Mouse (Mus musculus) brown adipose tissue, adult 24 weeks (tissue): Measurements from ENCODE around the gene Rem1. TPM values are rescaled to one million over a fixed set of nuclear protein-coding genes. Genes with fewer than 3 reads are reported as not detected.

Experiments
- H3K27ac ChIP-seq: fragments of 200-500 bp; replicated peaks from 2 replicates; pipeline ENCODE4 v1.5.1; 2012; ENCODE audit warnings: low read depth, mild to moderate bottlenecking, low read length
- H3K4me1 ChIP-seq: fragments of 200-500 bp; 2 replicates; pipeline ENCODE4 v1.6.1; 2012; ENCODE audit warnings: low read length, mixed read lengths; ENCODE audit not compliant: control insufficient read depth, insufficient read depth, insufficient read length
- H3K4me3 ChIP-seq: fragments of 200-500 bp; 2 replicates; pipeline ENCODE4 v1.5.1; 2012; ENCODE audit warnings: low read depth, mild to moderate bottlenecking, low read length, moderate library complexity; ENCODE audit not compliant: insufficient read depth
- polyA plus RNA-seq: library from polyadenylated mRNA; stranded (reverse); fragments of >200 nt; gene quantifications from 2 replicates; pipeline ENCODE4 v1.2.4, GENCODE M21; 2012; ENCODE audit not compliant: missing spikeins, insufficient read depth, insufficient read length

Gene Rem1
- polyA plus RNA-seq, result 1.2 and 1.6 TPM in 2 replicates

DNA sequence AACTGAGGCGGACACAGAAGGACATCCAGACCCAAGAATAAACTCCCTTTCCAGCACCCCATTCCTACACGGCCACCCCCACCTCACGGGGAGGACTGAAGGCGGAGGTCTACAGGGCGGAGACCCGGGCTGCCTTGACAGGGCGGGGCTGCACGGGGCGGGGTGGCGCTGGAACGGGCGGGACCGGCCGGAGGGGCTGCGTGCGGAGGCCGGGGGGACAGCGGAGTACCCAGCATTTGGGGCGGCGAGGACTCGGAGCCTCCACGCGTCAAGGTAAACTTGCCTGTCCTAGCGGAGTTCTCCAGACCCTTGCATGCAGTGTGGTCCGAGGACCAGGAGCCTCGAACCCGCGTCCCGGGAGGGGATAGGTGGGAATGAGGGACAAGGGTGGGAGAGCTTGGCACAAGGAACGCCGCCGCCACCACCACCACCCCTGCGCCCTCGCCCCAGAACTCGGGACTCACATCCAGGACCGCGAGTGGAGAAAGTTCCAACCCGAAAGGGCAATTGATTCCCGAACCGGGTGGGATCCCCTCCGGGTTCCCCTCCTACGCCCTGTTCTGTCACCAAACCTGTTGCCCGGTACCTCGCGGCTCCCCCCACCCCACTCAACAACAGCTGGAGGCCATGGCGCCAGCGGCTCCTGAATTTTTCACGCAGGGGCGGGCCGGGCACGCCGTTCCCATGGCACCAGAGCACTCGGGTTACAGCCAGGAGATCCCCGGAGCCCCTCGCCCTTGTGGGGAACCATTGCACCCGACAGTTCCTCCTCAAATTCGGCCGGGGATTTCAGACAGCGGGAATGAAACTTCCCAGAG, at the start of gene Rem1:
Gene Rem1, plus strand, starts transcription at position 178 of the 818 bp plus-strand sequence.
- peak within 1 kb of the TSS; percentile 46 for H3K27ac ChIP-seq
- H3K4me1 ChIP-seq, result no peaks in the 10 kb centered on the region
- H3K4me3 ChIP-seq, result peak within 1 kb of the TSS; percentile 55

GRCm38 (mm10) chr2:152580107-152580506, 46.6 kb upstream of the Rem1 start, which contains the start of gene Defb19:
Gene Defb19 (minus strand): TSS chr2:152580312.
- H3K27ac ChIP-seq, result no peak within 1 kb of the TSS
- H3K4me1 ChIP-seq, result no peaks in the 10 kb centered on the region

GRCm38 (mm10) chr2:152580612-152581011, 46.1 kb upstream of the Rem1 start:
- Histone ChIP-seq H3K4me3 (no peak overlapping the region), H3K4me1 (no peaks in the 10 kb centered on the region), H3K27ac (no peak overlapping the region)

More at GRCm38 (mm10) chr2:152580107-152580506, 46.6 kb upstream of the Rem1 start, which contains the start of gene Defb19:
- H3K4me3 ChIP-seq, result no peak within 1 kb of the TSS

DNA sequence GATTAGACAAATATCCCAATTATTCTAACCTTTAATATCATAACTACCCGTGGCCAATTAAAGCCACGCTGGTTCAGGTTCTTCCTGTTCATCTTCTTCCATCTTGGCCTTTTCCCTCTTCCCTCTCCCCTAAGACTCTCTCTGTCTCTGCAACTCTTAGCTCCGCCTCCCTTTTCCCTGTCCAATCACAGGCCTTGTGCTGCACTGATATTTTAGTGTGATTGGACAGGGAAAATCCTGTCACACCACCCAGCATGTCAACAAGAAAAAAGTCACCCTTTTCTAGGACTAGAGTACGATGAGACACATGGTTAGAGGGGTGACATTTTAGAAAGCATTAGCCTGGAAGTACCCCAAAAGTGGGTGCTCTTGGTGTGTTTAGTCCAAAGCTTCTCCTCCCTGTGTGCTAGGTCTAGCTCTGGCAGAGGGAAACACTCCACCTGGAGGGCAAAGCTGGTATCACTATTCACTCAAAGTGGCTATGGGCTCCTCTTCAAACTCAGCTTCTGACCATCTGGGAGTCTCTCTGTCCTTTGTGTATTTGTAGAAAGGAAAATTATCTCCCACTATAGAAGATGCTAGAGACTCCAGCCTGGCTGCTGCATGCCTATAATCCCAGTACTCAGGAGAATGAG, 39.7 kb upstream of the Rem1 start:
- Histone ChIP-seq H3K4me3 (no peak overlapping the region), H3K27ac (no peak overlapping the region), H3K4me1 (no peaks in the 10 kb centered on the region)

GRCm38 (mm10) chr2:152588450-152588849, 38.3 kb upstream of the Rem1 start:
- Histone ChIP-seq H3K4me1 (no peaks in the 10 kb centered on the region), H3K27ac (no peak overlapping the region), H3K4me3 (no peak overlapping the region)

DNA sequence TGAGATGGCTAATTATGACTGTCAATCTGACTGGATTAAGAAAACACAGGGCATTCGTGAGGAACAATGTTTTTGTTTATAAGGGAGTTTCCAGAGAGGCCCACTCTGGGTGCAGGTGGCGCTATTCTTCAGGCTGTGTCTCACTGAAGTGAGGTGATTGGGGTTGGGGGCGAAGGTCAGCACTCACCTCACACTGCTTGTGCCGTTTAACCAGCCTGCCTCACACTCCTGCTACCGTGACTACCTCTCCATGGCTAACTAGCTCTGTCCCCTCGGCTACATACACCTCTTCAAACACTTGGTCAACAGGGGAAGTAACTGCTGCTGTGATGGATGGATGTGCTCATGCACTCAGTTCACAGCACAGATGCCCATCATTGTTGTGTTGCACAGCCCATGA, 37.7 kb upstream of the Rem1 start:
- no peak overlapping the region for H3K4me3 ChIP-seq
- no peaks in the 10 kb centered on the region for H3K4me1 ChIP-seq
- H3K27ac ChIP-seq, result no peak overlapping the region

DNA sequence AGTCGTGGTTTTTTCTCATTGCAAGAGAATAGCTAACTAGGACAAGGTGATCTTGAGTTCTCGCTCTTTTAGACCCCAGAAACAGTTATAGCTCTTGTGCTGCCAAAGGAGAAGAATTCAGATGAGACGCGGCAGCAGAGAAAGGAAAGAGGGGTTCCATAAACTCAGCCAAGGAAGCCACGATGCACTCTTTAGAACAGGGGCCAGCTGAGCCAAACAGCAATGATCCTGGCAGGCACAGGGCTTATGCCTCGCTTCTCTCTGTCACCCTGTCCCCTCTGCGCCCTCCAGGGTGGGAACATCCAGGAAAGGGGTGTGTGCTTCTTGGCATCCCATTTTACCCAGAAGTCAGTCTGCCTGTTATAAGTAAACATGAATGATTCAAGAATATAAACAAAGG, 27.5 kb upstream of the Rem1 start, which contains the start of gene Defb45:
Gene Defb45, minus strand, starts transcription at position 101 of the 400 bp plus-strand sequence.
- Histone ChIP-seq H3K4me3 (no peak within 1 kb of the TSS), H3K4me1 (no peaks in the 10 kb centered on the region), H3K27ac (no peak within 1 kb of the TSS)

DNA sequence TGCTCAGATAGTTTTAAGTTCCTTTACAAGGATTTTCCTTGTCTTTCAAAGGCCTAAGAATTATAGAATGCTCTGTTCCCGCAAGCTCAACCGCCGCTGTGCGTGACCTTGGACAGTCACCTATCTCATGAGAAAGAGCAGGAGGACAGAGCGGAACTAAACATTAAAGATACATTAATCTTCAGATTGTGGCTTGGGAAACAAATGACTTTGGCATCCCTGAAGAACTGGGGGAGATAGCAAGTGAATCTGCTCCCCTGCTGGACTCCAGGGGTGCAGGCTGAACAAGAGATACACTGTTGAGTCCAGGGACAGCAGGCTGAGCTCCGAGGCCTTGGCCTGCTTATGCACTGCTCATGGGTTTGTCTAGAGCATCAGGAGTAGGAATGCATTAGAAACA, 26.7 kb upstream of the Rem1 start:
- no peaks in the 10 kb centered on the region for H3K4me1 ChIP-seq
- H3K4me3 ChIP-seq, result no peak overlapping the region
- no peak overlapping the region for H3K27ac ChIP-seq

- no peaks in the 10 kb centered on the region for H3K4me1 ChIP-seq
- H3K4me3 ChIP-seq, result no peak overlapping the region
- H3K27ac ChIP-seq, result no peak overlapping the region
Measured at GRCm38 (mm10) chr2:152601275-152601960, 25.3 kb upstream of the Rem1 start.

DNA sequence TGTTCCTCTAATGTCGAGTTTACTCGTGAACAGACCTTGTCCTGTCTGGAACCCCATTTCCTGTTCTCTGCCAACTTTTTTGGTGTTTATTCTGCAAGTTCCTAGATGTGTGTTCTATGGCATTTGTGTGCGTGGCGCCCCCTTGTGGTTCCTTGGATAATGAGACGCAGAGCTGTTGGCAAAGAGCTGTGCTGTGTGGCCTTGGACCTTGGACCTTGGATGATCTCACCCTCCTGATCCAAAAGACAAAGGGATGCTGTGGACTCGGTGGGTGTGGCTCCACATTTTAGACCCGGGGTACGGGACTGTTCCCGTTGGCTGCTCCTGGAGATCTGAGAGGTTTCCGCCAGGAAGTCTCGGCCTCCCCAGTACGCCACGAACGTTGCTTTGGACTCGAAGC, 22.7 kb upstream of the Rem1 start, which contains the start of gene Defb36:
Gene Defb36, plus strand, starts transcription at position 271 of the 400 bp plus-strand sequence.
- Histone ChIP-seq H3K4me1 (no peaks in the 10 kb centered on the region), H3K27ac (no peak within 1 kb of the TSS), H3K4me3 (no peak within 1 kb of the TSS)

- Histone ChIP-seq H3K4me3 (no peak overlapping the region), H3K27ac (no peak overlapping the region), H3K4me1 (no peaks in the 10 kb centered on the region)
Measured at GRCm38 (mm10) chr2:152607746-152608145, 19.0 kb upstream of the Rem1 start.

DNA sequence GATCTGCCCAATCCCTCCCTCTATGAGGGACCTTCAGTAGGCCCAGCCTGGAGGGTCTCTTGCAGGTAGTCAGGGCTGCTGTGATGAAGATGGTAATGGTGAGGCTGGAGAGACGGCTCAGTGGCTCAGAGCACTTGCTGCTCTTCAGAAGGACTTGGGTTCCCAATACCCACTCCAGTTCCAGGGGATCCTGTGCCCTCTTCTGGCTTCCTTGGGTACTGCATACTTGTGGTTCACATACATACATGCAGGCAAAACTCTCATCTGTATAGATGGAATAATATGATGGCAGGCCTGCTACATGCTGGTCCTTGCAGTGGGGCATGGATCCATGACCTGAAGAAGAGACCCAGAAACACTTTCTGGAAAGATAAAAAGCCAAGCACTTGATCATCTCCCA, 18.0 kb upstream of the Rem1 start:
- no peaks in the 10 kb centered on the region for H3K4me1 ChIP-seq
- no peak overlapping the region for H3K4me3 ChIP-seq
- H3K27ac ChIP-seq, result no peak overlapping the region

- Histone ChIP-seq H3K4me3 (no peak overlapping the region), H3K4me1 (no peaks in the 10 kb centered on the region), H3K27ac (no peak overlapping the region)
Measured at GRCm38 (mm10) chr2:152612193-152612592, 14.6 kb upstream of the Rem1 start.

DNA sequence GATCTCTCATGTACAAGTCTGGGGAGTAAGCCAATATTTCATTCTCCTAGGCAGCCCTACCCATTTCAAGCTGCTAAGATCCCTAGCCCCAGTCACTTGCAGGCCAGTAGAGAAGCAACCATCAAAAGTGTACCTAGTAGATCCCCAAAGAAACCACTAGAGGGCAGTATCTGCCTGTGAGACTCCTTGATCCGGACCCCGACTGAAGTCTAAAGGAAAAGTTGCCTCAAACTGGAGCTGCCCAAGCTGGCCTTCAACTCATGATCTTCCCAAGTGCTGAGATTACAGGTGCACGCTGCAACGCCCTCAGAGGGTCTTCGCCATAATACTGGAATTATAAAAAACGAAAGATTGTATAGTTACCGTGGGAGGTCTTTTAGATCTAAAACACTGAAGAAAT, 11.2 kb upstream of the Rem1 start:
- Histone ChIP-seq H3K27ac (no peak overlapping the region), H3K4me1 (no peaks in the 10 kb centered on the region), H3K4me3 (no peak overlapping the region)

- Histone ChIP-seq H3K4me1 (no peaks in the 10 kb centered on the region), H3K27ac (no peak overlapping the region), H3K4me3 (no peak overlapping the region)
Measured at GRCm38 (mm10) chr2:152616470-152616869, 10.3 kb upstream of the Rem1 start.
